Mouse (Mus musculus) WW6 (cell line): Measurements from ENCODE around the gene Olfr167.
"Not testable (repeated sequence)": the region's sequence is repeated elsewhere in the genome, so short reads cannot be mapped to it uniquely, and the experiment has no call there.

Source experiments
- DNase-seq: peaks from one replicate; pipeline ENCODE4 v3.0.0-alpha.2; 2013; ENCODE audit warnings: low read depth, low spot score

Gene Olfr167

DNA sequence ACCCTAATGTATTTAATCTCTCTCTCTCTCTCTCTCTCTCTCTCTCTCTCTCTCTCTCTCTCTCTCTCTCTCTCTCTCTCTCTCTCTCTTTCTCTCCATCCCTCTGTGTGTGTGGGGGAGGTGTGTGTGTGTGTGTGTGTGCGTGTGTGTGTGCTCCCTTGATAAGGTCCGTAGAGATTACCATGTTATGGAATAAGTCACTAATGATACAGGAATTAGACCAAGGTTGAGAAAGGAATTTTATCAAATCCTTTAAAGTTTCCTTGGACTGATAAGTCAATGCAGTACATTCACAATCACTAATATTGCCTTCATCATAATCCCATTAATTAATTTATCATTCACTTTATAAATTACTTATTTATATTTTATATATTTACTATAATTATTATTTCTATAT, at the start of gene Olfr167:
Gene Olfr167 (minus strand): TSS at position 101 of the 400 bp plus-strand sequence.
- DNase-seq: no peak

DNA sequence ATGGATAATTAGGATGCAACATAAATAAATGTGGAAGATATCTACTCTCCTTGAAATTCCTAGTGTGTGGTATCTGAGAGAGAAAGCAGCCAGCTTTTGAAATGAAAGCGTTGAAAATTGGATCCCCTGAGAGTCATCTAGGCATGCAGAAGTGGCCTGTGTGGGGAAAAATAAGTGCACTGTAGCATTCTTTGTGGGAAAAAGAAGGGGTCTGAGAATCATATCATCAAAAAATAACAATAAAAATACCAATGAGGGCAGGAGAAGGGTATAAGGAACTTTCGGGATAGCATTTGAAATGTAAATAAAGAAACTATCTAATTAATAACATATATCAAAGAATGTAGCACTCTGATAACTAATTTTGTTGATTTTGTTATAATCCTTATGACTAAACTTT, 49.6 kb upstream of the Olfr167 start, which contains the start of gene Olfr169:
Gene Olfr169 (minus strand): TSS at position 101 of the 400 bp plus-strand sequence.
- not testable (repeated sequence) for DNase-seq

DNA sequence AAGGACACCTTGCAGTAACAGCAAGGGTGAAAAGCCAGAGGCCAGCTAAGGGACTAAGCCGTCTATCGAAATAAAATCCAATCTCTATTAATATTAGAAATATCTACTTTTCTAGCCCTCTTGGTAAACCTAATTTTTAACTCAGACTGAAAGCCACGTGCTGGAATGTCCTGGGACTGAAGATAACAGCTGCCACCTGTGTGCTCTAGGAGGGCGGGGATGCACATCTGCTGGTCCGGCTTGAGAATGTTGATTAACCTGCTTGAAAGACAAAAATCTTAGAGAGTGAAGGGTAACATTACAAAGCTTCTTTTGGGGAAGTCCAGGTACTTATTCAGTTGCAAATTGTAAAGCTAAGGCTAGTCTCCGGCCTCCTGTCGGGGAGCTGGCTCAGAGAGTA, 31.4 kb upstream of the Olfr167 start:
- DNase-seq: not testable (repeated sequence)

- DNase-seq: not testable (repeated sequence)
Measured at GRCm38 (mm10) chr16:19552246-19552645, 30.2 kb upstream of the Olfr167 start.

DNA sequence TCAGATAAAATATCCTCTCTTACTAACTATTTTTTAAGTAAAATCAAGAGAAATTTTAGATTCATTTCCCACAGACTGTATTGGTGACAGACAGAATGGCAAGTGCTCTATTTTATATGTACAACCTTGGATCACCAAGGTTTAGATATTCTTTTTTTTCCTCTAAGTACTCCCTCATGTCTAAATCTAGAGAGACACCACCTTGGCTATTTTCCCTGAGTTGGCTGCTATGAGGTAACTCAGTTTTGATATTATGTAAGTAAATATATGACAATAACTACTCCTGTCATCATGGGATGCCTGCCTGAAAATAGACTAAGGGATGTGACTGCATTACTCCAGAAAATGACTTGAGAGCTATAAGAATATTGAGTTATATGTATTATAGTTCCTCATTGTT, 13.4 kb upstream of the Olfr167 start, which contains the start of gene Olfr168:
Gene Olfr168 (minus strand): TSS at position 101 of the 400 bp plus-strand sequence.
- DNase-seq: no peak

- DNase-seq: no peak
Measured at GRCm38 (mm10) chr16:19483394-19483793, 38.7 kb downstream of the Olfr167 start, which contains the start of gene Olfr166. Gene Olfr166, plus strand, starts transcription at chr16:19483694.

- DNase-seq: no peak
Measured at GRCm38 (mm10) chr16:19464365-19464764, 57.7 kb downstream of the Olfr167 start.
